Mouse (Mus musculus): ENCODE measurements around the gene Gja3.

- no peak for TF ChIP-seq POLR2A (IDR thresholded peaks at IDR 0.05; ENCODE audit: insufficient read depth, low read length)
- TF ChIP-seq EP300 (IDR thresholded peaks at IDR 0.05; ENCODE audit: insufficient read depth, low read depth, low read length): no peak
Observed at GRCm38 (mm10) chr14:57018436-57018835, 39.5 kb downstream of the Gja3 start.

Data from ES-Bruce4 (cell line).